8 mouse cellular contexts compared by ENCODE assay signal in genomic region chr2:13010460-13011341, GRCm38 (mm10). TPM values are rescaled to one million over a fixed set of nuclear protein-coding genes. Genes with fewer than 3 reads are reported as not detected.
DNase-seq lines count a peak whose midpoint lies in the region; ATAC-seq lines count a peak whose summit lies in the region.

No protein-coding gene starts in this region.

- no peaks in the 10 kb centered on the region for H3K36me3 ChIP-seq in embryonic facial prominence, embryonic 10.5 days (replicated peaks)
- H3K36me3 ChIP-seq in limb, embryonic 15.5 days: no peaks in the 10 kb centered on the region

- peak overlapping the region; percentile 67 for H3K27ac ChIP-seq in embryonic facial prominence, embryonic 10.5 days (replicated peaks)
- H3K27ac ChIP-seq in limb, embryonic 15.5 days: no peak overlapping the region

- ATAC-seq in limb, embryonic 15.5 days (ENCODE audit: insufficient number of reproducible peaks, low FRiP score, low TSS enrichment, low read depth): 0 out of 2 replicates have a peak, but pooled peaks have one; percentile 44

- peak overlapping the region; percentile 24 for H3K9ac ChIP-seq in limb, embryonic 15.5 days

- H3K27me3 ChIP-seq in embryonic facial prominence, embryonic 10.5 days (replicated peaks; ENCODE audit: low read depth, poor library complexity, severe bottlenecking): peaks cover 66% of the 10 kb centered on the region
- H3K27me3 ChIP-seq in limb, embryonic 15.5 days: peaks cover 47% of the 10 kb centered on the region

- DNase-seq in layer of hippocampus, adult 11-12 months (ENCODE audit: low spot score): peak; percentile 41
- no peak for DNase-seq in layer of hippocampus, adult 9-10 months (ENCODE audit: low spot score)
- peak; percentile 72 for DNase-seq in embryonic facial prominence, embryonic 10.5 days (ENCODE audit: low spot score)
- peak; percentile 4 to 10 for DNase-seq in heart, adult 9 months (ENCODE audit: low spot score in 2 of 2)
- peak; percentile 6 to 33 for DNase-seq in kidney, adult 8-10 months
- peak; percentile 30 to 49 for DNase-seq in natural killer cell, adult 2 months (ENCODE audit: low spot score in 2 of 2)
- peak; percentile 43 to 62 for DNase-seq in thymus, postnatal 36 days

- H3K4me1 ChIP-seq in embryonic facial prominence, embryonic 10.5 days: peaks cover 26% of the 10 kb centered on the region
- H3K4me1 ChIP-seq in limb, embryonic 15.5 days: peaks cover 26% of the 10 kb centered on the region

- H3K9me3 ChIP-seq in embryonic facial prominence, embryonic 10.5 days: no peaks in the 10 kb centered on the region
- no peaks in the 10 kb centered on the region for H3K9me3 ChIP-seq in limb, embryonic 15.5 days

- peak overlapping the region; percentile 99 for H3K4me2 ChIP-seq in limb, embryonic 15.5 days

- peak overlapping the region; percentile 68 for H3K4me3 ChIP-seq in embryonic facial prominence, embryonic 10.5 days
- H3K4me3 ChIP-seq in limb, embryonic 15.5 days: peak overlapping the region; percentile 53

- under 1% methylated on average over 75 of the region's 75 CpGs for WGBS in embryonic facial prominence, embryonic 10.5 days
- WGBS in limb, embryonic 15.5 days: under 1% methylated on average over 73 of the region's 75 CpGs

RNA-seq across cellular contexts. Expression of gene C1ql3, which starts 0.9 kb away (rescaled TPM):
- polyA plus RNA-seq in embryonic facial prominence, embryonic 10.5 days (2016; fragmentation: Nextera tagmentation; extraction: Ambion mirVana): 0.71 and 1.6 TPM in 2 replicates
- polyA plus RNA-seq in limb, embryonic 15.5 days (2015; fragmentation: Nextera tagmentation; extraction: Ambion mirVana): 2.0 and 2.1 TPM in 2 replicates
